Mouse (Mus musculus) CD4-positive, CD25-positive, alpha-beta regulatory T cell, adult 4 months (primary cell): ENCODE results near the gene Syngap1. TPM values are rescaled to one million over a fixed set of nuclear protein-coding genes. Genes with fewer than 3 reads are reported as not detected.
"Not testable (repeated sequence)": the region's sequence is repeated elsewhere in the genome, so short reads cannot be mapped to it uniquely, and the experiment has no call there.

Experiments
- ATAC-seq: one replicate; pipeline ENCODE4 v1.8.0; 2017
- polyA plus RNA-seq, 2 experiments: library from polyadenylated mRNA; unstranded; fragments of 100-300 nt; shearing (Covaris generic); gene quantifications; one replicate each; pipeline ENCODE4 v1.2.1; 2017

The Syngap1 gene
- polyA plus RNA-seq, 2 experiments from 2014 or later, result not detected

- ATAC-seq, result no peak
Measured at GRCm38 (mm10) chr17:26956895-26957294, 15.8 kb downstream of the Syngap1 start.

DNA sequence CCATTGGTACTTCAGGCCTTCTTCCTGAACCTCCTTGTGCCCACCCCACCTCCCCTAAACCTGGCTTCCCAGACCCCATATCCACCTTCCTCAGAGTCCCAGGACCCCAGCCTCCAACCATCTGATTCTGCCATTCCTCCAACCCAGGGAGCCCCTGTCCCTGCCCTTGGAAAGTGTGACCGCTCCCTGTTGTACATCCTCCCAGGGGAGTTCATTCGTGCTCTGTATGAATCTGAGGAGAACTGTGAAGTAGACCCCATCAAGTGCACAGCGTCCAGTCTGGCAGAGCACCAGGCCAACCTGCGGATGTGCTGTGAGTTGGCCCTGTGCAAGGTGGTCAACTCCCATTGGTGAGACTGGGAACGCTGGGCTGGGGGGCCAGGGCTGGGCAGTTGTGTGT, 16.8 kb downstream of the Syngap1 start:
- no peak for ATAC-seq

DNA sequence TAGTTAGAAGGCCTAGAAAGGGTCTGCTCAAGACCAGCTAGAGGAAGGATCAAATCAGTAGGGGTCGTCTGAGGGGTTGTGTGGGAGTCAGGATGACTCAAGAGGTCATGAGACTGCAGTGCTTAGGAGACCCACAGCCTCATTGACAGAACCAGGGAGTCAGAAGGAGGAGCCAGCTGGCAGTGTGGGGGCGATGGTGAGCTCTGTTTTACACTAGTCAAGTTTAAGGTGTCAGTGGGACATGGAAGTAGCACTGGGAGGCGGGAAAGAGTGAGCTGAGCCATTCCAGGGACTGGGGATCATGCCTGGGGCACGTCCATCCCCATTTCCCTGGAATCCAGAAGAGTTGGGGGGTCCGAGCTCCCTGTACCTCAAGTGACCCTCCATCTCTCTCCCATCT, 17.8 kb downstream of the Syngap1 start:
- ATAC-seq, result no peak

DNA sequence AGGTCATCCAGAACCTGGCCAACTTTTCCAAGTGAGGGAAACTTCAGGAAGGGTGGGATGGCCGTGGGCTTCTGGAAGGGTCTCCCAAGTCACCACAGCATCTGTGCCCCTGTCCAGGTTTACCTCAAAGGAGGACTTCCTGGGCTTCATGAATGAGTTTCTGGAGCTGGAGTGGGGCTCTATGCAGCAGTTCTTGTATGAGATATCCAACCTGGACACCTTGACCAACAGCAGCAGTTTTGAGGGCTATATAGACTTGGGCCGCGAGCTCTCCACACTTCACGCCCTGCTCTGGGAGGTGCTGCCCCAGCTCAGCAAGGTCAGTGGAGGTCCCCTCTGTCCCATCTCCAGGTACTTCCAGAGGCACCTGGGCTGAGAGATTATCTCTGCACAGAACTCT, 18.8 kb downstream of the Syngap1 start:
- ATAC-seq, result no peak

- ATAC-seq, result no peak
Measured at GRCm38 (mm10) chr17:26961572-26962240, 20.7 kb downstream of the Syngap1 start.

- ATAC-seq, result no peak
Measured at GRCm38 (mm10) chr17:26966993-26967392, 25.9 kb downstream of the Syngap1 start.

DNA sequence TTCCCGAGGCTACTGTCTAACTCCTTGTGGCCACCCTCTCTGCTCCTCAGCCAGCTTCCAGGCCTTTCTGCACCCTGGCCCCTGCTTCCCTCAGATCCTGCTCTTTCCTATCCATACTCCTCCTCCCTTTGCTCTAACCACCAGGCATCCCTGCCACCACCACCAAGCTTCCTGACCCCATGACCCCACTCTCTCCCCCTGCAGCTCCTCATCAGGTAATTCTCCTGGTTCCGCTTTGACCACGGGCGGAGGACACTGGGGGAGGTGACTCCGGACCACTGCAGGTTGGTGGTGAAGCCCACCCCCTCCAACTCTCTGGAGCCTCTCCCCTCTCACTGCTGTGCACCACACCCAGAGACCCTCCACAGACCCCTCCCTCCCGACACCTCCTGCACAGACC, 26.4 kb downstream of the Syngap1 start:
- no peak for ATAC-seq

DNA sequence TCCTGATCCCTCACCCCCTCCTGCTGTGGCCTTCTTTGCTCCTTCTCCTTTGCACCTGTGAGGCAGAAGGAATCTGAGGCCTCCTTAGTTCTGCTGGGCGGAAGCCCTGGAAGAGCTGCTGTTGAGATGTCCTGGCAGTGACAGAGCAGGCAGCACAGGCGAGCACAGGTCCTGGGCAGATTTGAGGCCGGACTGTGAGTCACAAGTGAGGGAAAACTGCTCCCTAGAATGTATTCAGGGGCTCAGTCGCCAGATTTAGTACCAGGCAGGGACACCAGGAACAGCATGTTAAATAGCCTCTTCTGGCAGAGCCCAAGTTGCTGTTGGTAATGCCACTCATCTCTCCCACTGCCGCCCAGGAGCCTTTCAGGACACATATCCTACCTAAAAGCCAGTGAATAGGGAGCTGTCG, 27.2 kb downstream of the Syngap1 start:
- ATAC-seq, result no peak

GRCm38 (mm10) chr17:26969257-26969656, 28.2 kb downstream of the Syngap1 start:
- ATAC-seq, result no peak

- ATAC-seq, result no peak
Measured at GRCm38 (mm10) chr17:26970221-26970620, 29.2 kb downstream of the Syngap1 start.

DNA sequence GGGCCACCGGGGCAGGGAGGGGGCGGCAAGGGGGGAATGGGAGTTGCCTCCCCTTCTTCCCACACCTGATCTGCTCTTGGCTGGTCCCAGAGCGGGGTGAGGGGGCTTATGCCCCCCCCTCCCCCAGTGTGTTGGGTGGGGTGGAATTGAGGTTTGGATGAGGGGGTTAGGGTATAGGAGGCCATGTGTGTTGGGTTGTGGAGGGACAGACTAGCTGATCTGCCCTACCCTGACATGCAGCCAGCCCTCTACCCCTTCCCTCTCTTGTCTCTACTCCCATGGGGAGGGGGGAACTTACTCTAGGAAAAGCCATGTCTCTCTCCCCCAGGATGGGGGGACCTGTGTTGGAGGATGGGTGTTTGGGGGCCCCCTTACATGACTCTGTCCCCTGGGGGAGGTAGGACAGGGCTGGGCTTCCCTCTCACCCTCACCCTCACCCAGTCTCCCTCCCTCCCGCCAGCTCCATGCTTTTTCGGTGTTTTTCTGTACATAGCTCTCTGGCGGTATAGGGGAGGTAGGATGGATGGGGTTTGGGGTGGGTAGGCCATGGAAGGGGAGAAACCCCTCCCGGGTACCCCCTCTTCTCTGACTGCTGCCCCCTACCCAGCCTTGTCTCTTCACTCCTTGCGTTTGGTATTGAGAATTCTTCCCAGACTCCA, 30.3 kb downstream of the Syngap1 start:
- no peak for ATAC-seq

DNA sequence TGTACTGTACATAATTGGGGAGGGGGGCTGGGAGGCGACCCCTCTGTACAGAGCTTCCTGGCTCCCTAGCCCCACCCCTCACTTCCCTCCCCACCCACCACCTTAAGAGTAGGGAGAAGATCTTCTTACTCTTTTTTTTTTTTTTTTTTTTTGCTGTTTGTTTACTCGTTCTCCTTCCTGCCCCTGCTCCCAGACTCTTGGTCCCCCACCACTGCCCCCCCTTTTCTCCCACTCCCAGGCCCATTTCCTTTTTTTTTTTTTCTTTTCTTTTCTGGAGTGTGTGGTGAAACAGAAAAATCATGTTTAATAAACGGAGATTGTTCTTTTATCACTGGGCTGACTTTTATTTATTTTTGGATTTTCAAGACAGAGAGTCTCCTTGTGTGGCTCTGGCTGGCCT, 31.1 kb downstream of the Syngap1 start:
- ATAC-seq, result no peak

- peak; percentile 100 for ATAC-seq
Measured at GRCm38 (mm10) chr17:26972703-26973574, 31.9 kb downstream of the Syngap1 start, which contains the start of gene Zbtb9. Gene Zbtb9 (plus strand): TSS chr17:26973167.

DNA sequence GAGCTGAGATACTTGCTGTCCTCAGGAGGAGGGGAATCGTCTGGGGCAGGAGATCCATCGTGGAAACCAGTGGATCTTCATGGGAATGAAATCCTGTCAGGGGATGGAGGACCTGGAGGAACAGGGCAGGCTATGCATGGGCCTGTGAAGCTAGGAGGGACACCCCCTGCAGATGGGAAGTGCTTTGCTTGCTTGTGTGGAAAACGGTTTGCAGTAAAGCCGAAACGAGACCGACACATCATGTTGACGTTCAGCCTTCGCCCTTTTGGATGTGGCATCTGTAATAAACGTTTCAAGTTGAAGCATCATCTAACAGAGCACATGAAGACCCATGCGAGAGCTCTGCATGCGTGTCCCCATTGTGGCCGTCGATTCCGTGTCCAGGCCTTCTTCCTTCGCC, 33.5 kb downstream of the Syngap1 start:
- ATAC-seq, result no peak

DNA sequence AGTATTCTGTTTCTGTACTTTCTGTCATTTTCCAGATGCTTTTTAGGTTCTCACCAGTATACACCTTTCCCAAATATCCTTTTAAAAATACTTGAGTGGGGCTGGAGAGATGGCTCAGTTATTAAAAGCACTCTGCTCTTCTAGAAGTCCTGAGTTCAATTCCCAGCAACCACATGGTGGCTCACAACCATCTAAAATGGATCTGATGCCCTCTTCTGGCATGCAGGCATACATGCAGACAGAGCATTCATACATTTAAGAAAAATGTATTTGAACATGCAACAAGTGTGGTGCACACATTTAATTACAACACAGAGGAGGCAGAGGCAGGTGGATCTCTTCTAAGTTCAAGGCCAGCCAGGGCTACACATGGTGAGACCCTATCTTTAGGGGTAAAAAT, 34.4 kb downstream of the Syngap1 start:
- ATAC-seq, result no peak

GRCm38 (mm10) chr17:26977354-26977753, 36.3 kb downstream of the Syngap1 start:
- ATAC-seq, result not testable (repeated sequence)

DNA sequence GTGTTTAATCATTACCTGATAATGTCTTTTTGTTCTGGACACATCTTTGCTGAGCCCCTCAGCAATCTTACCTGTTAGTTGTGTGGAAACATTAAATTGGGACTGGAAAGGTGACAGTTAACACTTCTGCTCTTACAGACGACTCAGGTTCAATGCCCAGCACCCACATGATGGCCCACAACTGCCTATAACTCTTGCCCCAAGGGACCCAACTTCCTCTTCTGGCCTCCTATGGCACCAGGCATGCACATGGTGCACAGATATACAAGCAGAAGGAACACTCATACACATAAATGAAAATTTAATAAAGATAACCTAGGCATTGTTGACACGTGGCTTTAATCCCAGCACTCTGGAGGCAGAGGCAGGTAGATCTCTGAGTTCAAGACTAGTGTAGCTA, 38.4 kb downstream of the Syngap1 start:
- no peak for ATAC-seq

- ATAC-seq, result peak; percentile 82
Measured at GRCm38 (mm10) chr17:26981050-26981449, 40.0 kb downstream of the Syngap1 start.

DNA sequence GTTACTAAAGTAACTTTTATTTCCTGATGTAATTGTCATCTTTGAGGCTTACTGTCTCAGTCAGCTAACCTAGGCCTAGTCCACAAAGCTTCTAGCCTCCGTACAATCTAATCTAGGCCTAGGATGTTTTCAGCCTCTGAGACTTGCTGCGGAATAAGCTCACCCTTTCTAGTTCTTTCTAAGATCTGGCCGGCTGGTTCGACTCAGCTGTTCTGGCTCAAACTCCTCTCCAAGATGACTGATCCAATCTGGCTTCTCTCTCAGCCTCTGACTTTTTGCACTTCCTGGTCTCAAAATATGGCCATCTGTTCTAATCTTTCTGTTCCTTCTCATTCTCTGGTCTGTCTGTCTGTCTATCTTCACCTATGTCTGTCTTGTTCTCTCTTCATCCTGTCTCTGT, 42.3 kb downstream of the Syngap1 start:
- ATAC-seq, result no peak

DNA sequence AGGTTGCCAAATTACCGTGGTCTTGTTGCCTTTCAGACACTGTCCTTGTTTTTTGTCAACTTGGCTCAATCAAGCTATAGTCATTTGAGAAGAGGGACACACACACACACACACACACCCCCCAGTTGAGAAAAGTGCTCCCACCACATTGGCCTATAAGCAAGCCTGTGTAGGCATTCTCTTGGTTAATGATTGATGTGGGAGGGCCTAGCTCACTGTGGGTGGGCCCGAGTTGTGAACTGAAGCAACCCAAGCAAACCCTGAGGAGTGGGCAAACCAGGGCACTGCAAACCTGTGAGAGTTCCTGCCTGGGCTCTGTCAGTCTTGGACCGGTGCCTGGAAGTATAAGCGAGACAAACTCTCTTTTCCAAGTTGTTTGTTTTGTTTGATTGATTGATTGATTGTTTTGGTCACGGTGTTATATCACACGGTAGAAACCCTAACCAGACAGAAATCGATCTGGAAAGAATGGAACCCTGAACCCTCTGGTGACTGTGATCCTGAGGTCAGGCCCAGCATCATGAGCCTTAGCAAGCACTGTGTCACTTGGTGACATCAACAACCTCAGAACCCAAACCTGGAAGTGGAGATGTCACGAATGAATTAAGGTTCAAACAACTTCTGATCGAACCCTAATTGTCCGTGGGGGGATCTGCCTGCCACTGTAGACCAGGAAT, 44.6 kb downstream of the Syngap1 start:
- no peak for ATAC-seq

DNA sequence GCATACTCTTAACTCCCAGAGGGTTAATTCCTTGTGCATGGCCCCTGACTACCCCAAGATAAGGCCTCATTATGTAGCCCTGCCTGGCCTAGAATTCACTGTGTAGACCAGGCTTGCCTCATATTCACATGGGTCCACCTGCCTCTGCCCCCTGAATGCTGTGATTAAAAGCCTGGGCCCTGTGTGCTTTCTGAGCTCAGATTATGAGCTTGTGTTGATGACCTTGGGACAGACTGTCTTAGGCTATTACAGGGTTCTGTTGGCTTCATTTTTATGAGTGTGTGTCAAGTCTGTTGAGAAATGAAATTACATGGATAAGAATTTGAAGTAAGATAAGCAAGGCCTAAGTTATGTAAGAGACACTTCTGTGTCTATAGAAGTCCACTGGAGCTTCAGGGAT, 49.5 kb downstream of the Syngap1 start:
- no peak for ATAC-seq

DNA sequence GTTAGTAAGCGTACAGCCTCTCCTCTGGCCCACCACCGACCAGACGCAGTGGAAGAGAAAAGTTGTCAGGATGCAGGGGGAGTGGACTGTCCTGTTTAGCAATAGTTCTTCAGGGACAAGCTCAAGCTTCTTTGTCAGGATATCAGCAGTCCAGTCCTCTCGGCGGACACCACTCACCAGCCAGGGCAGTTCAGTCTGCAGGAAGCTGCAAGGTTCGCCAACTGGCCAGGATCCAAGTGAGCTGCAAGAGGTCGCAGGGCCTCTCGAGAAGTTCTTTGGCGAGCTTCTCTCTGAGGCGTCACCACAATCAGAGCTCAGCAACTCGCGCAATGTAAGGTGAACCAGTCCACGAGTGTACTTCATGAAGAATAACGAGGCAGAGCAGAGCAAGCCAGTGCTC, 53.4 kb downstream of the Syngap1 start:
- no peak for ATAC-seq

DNA sequence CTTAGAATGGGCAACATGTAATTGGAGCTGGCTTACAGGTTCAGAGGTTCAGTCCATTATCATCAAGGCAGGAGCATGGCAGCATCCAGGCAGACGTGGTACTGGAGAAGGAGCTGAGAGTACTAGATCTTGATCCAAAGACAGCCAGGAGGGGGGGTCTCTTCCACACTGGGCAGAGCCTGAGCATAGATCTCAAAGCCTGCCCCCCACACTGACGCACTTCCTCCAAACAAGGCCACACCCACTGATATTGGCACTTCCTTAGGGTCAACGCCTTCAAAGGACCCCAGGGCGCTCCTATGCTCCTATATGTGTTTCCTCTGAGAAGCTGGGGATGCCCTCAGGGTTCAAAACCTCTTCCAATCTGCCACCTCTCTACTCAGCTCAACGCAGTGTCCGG, 54.0 kb downstream of the Syngap1 start:
- ATAC-seq, result no peak
